Mouse (Mus musculus) forebrain, embryonic 10.5 days (tissue): ENCODE results near the gene Polrmt. TPM values are rescaled to one million over a fixed set of nuclear protein-coding genes. Genes with fewer than 3 reads are reported as not detected.
"Not testable (repeated sequence)": the region's sequence is repeated elsewhere in the genome, so short reads cannot be mapped to it uniquely, and the experiment has no call there.

Experiments used
- DNase-seq: peaks from one replicate; pipeline ENCODE4 v3.0.0-alpha.2; 2017; ENCODE audit warnings: low spot score; ENCODE audit errors: extremely low spot score
- H3K27ac ChIP-seq: fragments of 300-500 bp; sonication (generic); 2 replicates; pipeline ENCODE4 v1.5.1; 2016; ENCODE audit warnings: mild to moderate bottlenecking
- H3K27me3 ChIP-seq: fragments of 300-500 bp; sonication (generic); 2 replicates; pipeline ENCODE4 v1.6.1; 2016; ENCODE audit warnings: mild to moderate bottlenecking; ENCODE audit not compliant: poor library complexity, severe bottlenecking
- H3K36me3 ChIP-seq: fragments of 300-500 bp; sonication (generic); replicated peaks from 2 replicates; pipeline ENCODE4 v1.6.1; 2016; ENCODE audit warnings: mild to moderate bottlenecking, moderate library complexity
- H3K4me1 ChIP-seq: fragments of 300-500 bp; sonication (generic); 2 replicates; pipeline ENCODE4 v1.6.1; 2016
- H3K4me3 ChIP-seq: fragments of 300-500 bp; sonication (generic); 2 replicates; pipeline ENCODE4 v1.5.1; 2016; ENCODE audit warnings: mild to moderate bottlenecking, moderate library complexity
- H3K9me3 ChIP-seq: fragments of 300-500 bp; sonication (generic); 2 replicates; pipeline ENCODE4 v1.6.1; 2016; ENCODE audit warnings: mild to moderate bottlenecking, moderate library complexity
- WGBS: fragments of 180-500 bp; shearing (Covaris S2); methylation state at CpG from one replicate; pipeline ENCODE4 v1.1.7; 2016; 5-methylcytosine and 5-hydroxymethylcytosine counted together
- polyA plus RNA-seq: library from polyadenylated mRNA; unstranded; fragments of >200 nt; fragmentation: Nextera tagmentation; extraction: Ambion mirVana; gene quantifications from 2 replicates; pipeline ENCODE4 v1.2.1, GENCODE M21; 2016

The Polrmt gene
- polyA plus RNA-seq, 1 experiment from 2014 or later, result 52.9 TPM

DNA sequence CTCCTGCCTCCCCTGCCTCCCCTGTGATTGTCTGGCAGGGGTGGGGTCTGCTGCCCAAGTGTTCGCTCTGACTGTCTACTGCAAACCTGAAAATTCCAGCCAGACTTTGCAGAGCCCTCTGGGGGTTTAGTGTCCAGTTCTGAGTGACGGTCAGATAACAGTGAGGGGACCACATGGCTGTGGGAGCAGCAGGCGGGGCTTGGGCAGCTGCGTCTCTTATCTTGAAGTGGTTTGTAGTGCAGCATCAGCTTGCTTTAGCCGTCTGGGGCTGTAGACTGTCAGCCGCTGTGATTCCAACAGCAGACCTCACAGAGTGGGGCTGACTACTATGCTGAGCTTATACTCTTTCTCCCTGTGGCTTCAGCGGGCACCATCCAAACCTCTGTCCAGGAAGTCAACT lies 37.1 kb downstream of the Polrmt start:
- H3K9me3 ChIP-seq, result no peaks in the 10 kb centered on the region
- WGBS, result 86% methylated on average over 7 of the region's 7 CpGs
- H3K27me3 ChIP-seq, result peaks cover 6% of the 10 kb centered on the region
- H3K27ac ChIP-seq, result no peak overlapping the region
- H3K4me1 ChIP-seq, result peaks cover 47% of the 10 kb centered on the region
- DNase-seq, result no peak
- H3K36me3 ChIP-seq, result peaks cover 67% of the 10 kb centered on the region
- no peak overlapping the region; the same call in 1 of the 2 replicates for H3K4me3 ChIP-seq

DNA sequence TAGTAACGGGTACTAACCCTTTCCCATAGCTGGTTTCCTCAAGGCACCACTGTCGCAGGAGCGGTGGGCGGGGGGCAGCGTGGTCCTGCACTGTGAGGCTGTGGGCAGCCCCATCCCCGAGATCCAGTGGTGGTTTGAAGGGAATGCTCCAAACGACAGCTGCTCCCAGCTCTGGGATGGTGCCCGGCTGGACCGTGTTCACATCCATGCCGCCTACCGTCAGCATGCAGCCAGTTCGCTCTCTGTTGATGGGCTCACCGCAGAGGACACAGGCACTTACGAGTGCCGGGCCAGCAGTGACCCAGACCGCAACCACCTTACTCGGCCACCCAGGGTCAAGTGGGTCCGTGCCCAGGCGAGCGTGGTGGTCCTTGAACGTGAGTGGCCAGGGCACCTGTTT lies 37.7 kb downstream of the Polrmt start:
- H3K4me1 ChIP-seq, result peaks cover 50% of the 10 kb centered on the region
- 0 out of 2 replicates have a peak overlapping the region, but pooled peaks have one; percentile 20 for H3K27ac ChIP-seq
- H3K9me3 ChIP-seq, result no peaks in the 10 kb centered on the region
- no peak for DNase-seq
- H3K4me3 ChIP-seq, result no peak overlapping the region; the same call in 1 of the 2 replicates
- H3K36me3 ChIP-seq, result peaks cover 67% of the 10 kb centered on the region
- 91% methylated on average over 21 of the region's 21 CpGs for WGBS
- 0 out of 2 replicates have a peak, but pooled peaks cover under 1% of the 10 kb centered on the region for H3K27me3 ChIP-seq

DNA sequence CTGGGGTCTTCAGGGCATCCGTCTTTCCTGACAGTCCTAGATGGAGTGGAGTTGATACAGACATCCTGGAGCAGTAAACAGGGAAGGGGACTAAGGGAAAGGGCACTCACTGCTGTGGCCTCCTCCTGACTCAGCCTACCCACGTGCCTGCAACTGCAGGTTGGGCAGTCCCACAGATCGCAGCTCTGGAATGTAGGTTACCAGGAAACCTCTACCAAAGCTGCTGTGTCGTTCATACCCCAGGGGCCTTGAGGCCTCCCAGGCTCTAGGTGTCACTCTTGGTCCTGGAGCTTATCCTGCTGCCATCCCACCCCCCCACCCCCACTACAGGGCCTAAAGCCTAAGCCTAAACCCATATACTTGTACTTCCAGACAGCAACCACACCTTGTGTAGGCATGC lies 38.6 kb downstream of the Polrmt start:
- Histone ChIP-seq H3K4me3 (peak overlapping the region; percentile 18), H3K27me3 (no peaks in the 10 kb centered on the region), H3K27ac (no peak overlapping the region), H3K4me1 (peaks cover 51% of the 10 kb centered on the region), H3K36me3 (peaks cover 67% of the 10 kb centered on the region), H3K9me3 (no peaks in the 10 kb centered on the region)
- DNase-seq, result no peak
- 81% methylated on average over 4 of the region's 4 CpGs for WGBS

DNA sequence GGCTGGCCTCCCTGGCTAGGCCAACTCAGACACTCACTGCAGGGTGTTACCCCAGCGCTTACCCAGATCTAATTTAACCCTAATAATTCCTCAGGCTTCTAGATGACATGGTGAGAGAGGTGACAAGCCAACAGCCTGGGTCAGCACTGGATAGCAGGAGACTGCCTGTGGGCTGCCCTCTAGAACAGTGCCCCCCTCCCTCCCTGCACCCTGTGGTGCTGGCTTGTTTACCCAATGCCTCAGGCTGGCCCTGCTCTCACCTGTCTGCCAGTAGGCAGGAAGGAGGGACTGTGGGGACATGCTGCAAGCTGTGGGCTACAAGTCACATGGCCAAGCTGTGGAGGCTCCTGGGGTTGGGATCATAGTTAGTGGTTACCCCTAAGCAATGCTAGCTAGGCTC lies 39.2 kb downstream of the Polrmt start:
- Histone ChIP-seq H3K27me3 (no peaks in the 10 kb centered on the region), H3K4me1 (peaks cover 51% of the 10 kb centered on the region), H3K9me3 (no peaks in the 10 kb centered on the region), H3K27ac (no peak overlapping the region), H3K4me3 (peak overlapping the region; percentile 86; the same call in 1 of the 2 replicates), H3K36me3 (peaks cover 63% of the 10 kb centered on the region)
- no peak for DNase-seq
- WGBS, result 93% methylated on average over 1 of the region's 1 CpGs

DNA sequence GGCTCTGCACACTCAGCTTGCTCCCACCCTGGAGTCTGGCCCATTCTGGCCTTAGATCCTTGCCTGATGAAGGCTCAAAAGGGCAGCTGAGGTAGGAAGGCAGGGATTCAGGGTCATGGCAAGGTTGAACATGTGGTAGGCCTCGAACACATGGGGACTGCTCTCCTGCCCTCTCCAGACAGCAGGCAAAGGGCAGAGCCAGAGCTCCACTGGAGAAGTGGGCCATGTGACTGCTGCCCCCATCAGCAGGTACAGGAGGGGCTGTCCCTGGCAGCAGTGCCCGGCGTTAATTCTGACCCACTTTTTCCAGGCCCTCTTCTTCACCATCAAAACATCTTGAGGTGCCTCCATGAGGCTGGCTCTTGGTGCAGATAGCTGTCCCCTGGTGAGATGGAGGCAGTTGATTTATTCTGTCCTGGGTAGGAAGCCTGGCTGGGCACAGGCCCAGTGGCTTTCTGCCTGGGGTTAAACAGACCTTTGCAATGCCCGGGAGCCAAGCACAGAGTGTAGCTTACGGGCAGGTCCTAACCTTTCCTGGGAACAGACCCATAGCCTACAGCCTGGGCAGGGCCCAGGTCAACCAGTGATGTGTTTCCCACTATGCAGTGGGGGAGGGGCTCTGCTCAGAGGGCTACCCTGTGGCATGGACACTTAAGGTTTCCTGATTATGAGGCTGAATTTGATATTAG lies 39.8 kb downstream of the Polrmt start:
- H3K27ac ChIP-seq, result peak overlapping the region; percentile 98
- no peaks in the 10 kb centered on the region for H3K27me3 ChIP-seq
- DNase-seq, result no peak
- peaks cover 56% of the 10 kb centered on the region for H3K4me1 ChIP-seq
- H3K36me3 ChIP-seq, result peaks cover 57% of the 10 kb centered on the region
- H3K9me3 ChIP-seq, result no peaks in the 10 kb centered on the region
- peak overlapping the region; percentile 86 for H3K4me3 ChIP-seq
- WGBS, result 84% methylated on average over 5 of the region's 5 CpGs

DNA sequence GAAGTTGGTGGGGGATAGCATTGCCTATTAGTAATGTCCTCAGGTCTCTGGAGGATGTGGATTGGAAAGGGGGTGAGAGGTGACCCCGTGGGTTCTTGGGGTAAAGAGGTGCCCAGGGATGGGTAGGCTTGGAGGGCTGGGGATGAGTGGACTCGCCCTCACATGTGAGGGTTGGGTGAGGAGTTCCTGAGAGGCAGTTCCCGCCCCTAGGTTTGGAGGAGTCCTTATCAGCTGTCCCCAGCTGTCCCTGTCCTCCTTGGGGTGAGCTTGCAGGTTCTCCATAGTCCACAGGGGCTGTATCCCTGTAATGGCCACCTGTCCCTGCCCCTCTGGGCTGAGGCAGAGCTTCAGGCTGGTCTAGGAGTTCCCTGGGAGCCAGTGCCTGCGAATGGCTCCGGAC lies 40.4 kb downstream of the Polrmt start:
- peak overlapping the region; percentile 98 for H3K27ac ChIP-seq

DNA sequence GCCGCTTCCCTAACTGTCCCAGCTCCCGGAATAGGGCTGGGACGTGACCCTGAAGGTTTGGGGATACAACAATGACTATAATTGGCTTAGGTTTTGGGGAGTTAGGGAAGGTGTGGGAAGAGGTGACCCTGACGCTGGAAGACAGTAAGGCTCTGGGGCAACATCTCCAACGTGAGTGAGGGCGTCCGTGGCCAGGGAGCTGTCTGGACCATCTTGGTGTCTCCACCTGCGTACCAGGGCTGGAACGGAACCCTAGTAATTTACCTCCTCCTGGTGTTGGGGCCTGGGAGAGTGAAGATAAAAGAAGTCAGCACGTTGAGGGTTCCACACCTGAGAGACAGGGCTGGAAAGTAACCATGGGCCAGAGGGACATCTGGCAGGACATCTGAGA lies 41.4 kb downstream of the Polrmt start:
- Histone ChIP-seq H3K4me3 (peak overlapping the region; percentile 86), H3K27me3 (no peaks in the 10 kb centered on the region), H3K4me1 (peaks cover 67% of the 10 kb centered on the region), H3K27ac (peak overlapping the region; percentile 98), H3K9me3 (no peaks in the 10 kb centered on the region), H3K36me3 (peaks cover 41% of the 10 kb centered on the region)
- DNase-seq, result no peak
- WGBS, result 5% methylated on average over 10 of the region's 10 CpGs

More for the DNA sequence above, 40.4 kb downstream of the Polrmt start:
- Histone ChIP-seq H3K4me1 (peaks cover 62% of the 10 kb centered on the region), H3K27me3 (no peaks in the 10 kb centered on the region), H3K4me3 (peak overlapping the region; percentile 86), H3K36me3 (peaks cover 51% of the 10 kb centered on the region), H3K9me3 (no peaks in the 10 kb centered on the region)
- WGBS, result 79% methylated on average over 5 of the region's 5 CpGs
- DNase-seq, result no peak

DNA sequence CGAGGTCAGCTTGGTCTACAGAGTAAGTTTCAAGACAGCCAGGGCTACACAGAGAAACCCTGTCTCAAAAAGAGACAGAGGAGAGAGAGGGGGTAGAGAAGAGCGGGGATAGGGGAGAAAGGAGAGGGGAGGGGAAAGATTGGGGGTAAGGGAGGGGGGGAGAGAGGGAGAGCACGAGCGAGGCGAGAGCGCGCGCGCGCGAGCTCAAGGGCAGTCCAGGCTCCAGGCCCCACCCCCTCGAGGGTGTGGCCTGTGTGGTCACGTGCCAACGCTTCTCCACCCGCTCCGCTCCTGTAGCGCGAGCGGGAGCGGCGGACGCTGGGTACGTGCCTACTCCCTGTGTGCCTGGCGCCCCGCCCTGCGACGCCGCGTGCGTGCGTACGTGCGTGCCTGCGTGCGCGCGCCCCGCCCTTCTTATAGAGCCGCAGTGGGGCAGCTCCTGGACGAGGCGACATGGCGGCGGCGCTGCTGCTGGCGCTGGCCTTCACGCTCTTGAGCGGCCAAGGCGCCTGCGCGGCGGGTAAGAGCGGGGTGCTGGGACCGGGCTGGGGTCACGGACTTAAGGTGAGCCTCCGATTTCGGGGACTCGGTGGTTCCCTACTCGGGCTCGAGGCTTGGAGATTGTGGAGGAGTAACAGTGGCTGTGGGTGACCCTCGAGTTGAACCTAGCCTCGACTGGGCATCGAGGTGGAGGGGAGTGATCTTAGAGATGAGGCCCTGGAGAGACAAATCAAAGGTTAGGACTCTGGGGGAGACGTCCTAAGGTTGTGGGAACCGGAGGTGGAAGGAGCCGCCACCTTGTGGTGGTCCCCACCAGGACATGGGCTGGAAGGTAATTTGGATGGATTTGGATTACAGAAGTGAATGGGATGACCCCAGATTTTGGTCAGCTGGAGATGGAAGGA lies 42.1 kb downstream of the Polrmt start, which contains the start of gene Bsg:
Gene Bsg (plus strand): TSS at position 427 of the 905 bp plus-strand sequence.
- under 1% methylated on average over 65 of the region's 65 CpGs for WGBS
- Histone ChIP-seq H3K4me3 (peak within 1 kb of the TSS; percentile 86), H3K27ac (peak within 1 kb of the TSS; percentile 98), H3K36me3 (peaks cover 34% of the 10 kb centered on the region), H3K27me3 (no peaks in the 10 kb centered on the region), H3K9me3 (no peaks in the 10 kb centered on the region), H3K4me1 (peaks cover 61% of the 10 kb centered on the region)
- DNase-seq, result peak; percentile 98

DNA sequence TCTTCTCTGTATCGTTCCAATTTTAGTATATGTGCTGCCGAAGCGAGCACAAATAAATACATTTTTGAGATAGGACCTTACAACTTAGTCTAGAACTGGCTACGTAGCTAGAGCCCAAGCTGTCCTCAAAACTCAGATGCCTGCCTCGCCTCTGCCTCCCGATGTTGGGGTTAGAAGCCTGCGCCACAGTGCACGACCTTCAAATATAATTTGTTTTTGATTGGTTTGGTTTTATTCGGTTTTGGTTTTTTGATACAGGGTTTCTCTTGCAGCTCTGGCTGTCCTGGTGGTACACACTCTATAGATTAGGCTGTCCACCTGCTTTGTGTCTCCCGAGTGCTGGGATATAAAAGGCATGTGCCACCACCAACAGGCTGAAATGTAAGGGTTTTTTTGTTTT lies 42.8 kb downstream of the Polrmt start:
- WGBS, result 77% methylated on average over 10 of the region's 10 CpGs

DNA sequence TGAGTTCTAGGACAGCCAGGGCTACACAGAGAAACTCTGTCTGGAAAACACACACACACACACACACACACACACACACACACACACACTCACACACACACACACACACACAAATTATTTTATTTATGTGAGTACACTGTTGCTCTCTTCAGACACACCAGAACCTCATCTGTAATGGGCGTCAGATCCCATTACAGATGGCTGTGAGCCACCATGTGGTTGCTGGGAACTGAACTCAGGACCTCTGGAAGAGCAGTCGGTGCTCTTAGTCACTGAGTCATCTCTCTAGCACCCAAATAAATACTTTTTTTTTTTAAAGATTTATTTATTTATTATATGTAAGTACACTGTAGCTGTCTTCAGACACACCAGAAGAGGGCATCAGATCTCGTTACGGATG lies 43.4 kb downstream of the Polrmt start:
- H3K36me3 ChIP-seq, result peaks cover 21% of the 10 kb centered on the region
- H3K27ac ChIP-seq, H3K27me3 ChIP-seq, DNase-seq, H3K4me3 ChIP-seq, H3K9me3 ChIP-seq: not testable (repeated sequence)
- WGBS, result 86% methylated on average over 4 of the region's 4 CpGs
- peaks cover 52% of the 10 kb centered on the region for H3K4me1 ChIP-seq

More for the DNA sequence above, 42.8 kb downstream of the Polrmt start:
- Histone ChIP-seq H3K36me3 (peaks cover 27% of the 10 kb centered on the region), H3K4me1 (peaks cover 54% of the 10 kb centered on the region), H3K27me3 (no peaks in the 10 kb centered on the region), H3K4me3 (peak overlapping the region; percentile 86), H3K27ac (peak overlapping the region; percentile 98), H3K9me3 (no peaks in the 10 kb centered on the region)
- no peak for DNase-seq

DNA sequence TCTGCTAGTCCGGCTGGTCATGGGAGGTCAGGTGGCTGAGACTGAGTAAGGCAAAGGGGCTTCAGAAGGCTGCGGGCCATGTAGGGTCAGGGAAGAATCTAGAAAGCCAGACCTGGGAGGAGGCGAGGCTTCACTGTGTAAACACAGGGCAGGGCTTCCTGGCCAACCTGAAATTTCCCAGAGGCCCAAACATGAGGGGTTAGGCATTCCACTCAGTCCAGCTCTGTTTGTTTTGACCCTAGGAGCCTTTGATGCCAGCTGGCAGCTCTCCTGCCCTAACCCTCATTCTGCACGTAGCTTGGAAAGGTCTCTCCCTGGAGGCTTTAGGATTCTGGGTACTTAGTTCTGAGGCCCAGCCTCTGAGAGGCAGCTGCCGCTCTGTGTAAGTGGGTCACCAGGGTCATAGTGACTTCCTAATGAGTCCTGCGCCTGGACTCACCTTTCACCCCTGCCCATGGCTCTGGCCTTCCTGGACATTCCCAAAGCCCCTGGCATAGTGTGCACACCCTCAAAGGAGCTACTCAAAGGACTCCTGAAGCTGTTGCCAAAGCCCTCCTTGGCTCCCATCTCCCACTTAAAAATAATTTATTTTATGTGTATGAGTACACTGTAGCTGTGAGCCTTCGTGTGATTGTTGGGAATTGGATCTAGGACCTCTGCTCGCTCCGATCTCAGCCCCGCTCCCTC lies 44.8 kb downstream of the Polrmt start:
- Histone ChIP-seq H3K9me3 (no peaks in the 10 kb centered on the region), H3K4me1 (peaks cover 39% of the 10 kb centered on the region), H3K36me3 (peaks cover 7% of the 10 kb centered on the region), H3K27ac (peak overlapping the region; percentile 8), H3K4me3 (no peak overlapping the region), H3K27me3 (no peaks in the 10 kb centered on the region)
- WGBS, result 64% methylated on average over 10 of the region's 10 CpGs
- DNase-seq, result no peak

DNA sequence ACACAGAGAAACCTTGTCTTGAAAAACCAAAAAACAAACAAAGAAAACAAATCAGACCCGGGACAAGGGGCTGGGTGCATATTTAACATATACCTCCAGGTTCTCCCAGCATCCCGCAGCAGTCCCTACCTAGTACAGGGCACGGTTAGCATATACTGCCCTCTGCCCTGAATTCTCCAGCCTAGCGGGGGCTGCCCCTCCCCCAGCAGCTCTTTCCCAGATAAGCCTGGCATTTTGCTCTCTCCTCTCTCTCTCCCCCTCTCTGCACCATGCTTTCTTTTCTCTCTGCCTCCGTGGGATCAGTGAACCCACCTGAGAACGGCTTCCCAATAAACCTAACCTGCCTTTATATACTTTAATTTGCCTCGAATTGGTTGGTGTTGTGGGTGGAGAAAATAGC lies 45.7 kb downstream of the Polrmt start:
- peaks cover 39% of the 10 kb centered on the region for H3K4me1 ChIP-seq

More for the DNA sequence above, 45.7 kb downstream of the Polrmt start:
- 52% methylated on average over 7 of the region's 7 CpGs for WGBS
- Histone ChIP-seq H3K36me3 (no peaks in the 10 kb centered on the region), H3K4me3 (no peak overlapping the region), H3K27me3 (no peaks in the 10 kb centered on the region), H3K27ac (peak overlapping the region; percentile 8), H3K9me3 (no peaks in the 10 kb centered on the region)
- no peak for DNase-seq
